Mouse (Mus musculus): ENCODE measurements around the gene Anks1b. TPM values are rescaled to one million over a fixed set of nuclear protein-coding genes. Genes with fewer than 3 reads are reported as not detected.
A peak's percentile ranks its signal among the peaks of the same experiment; 100 is the strongest.

The Anks1b gene
- total RNA-seq (2021), result under 1 TPM; 0.30 to 0.44 TPM

GRCm38 (mm10) chr10:89873146-89873950 is at the start of gene Anks1b:
TSS of gene Anks1b (plus strand) at chr10:89873509.
- peak; percentile 4 to 5 for DNase-seq
- intact Hi-C loops (cut with DNase I), result no loop called here

- peak; percentile 6 to 17 for DNase-seq
- intact Hi-C loops (cut with DNase I), result loop anchor here (5.0 kb wide), 3 partner anchors 92 to 362 kb away; partner anchors contain the start of gene Actr6
These were observed 49.4 kb upstream of the Anks1b start for GRCm38 (mm10) chr10:89823906-89824305.

GRCm38 (mm10) chr10:89826896-89827295 is 46.4 kb upstream of the Anks1b start:
- intact Hi-C loops (cut with DNase I), result no loop called here
- no peak for DNase-seq

- intact Hi-C loops (cut with DNase I), result no loop called here
- DNase-seq, result no peak
These were observed 41.0 kb upstream of the Anks1b start for GRCm38 (mm10) chr10:89832334-89832733.

GRCm38 (mm10) chr10:89833166-89833565 is 40.1 kb upstream of the Anks1b start:
- intact Hi-C loops (cut with DNase I), result no loop called here
- DNase-seq, result peak in 1 of 2 experiments; percentile 8

GRCm38 (mm10) chr10:89837476-89837875 is 35.8 kb upstream of the Anks1b start:
- no peak for DNase-seq
- intact Hi-C loops (cut with DNase I), result no loop called here

GRCm38 (mm10) chr10:89838834-89839233 is 34.5 kb upstream of the Anks1b start:
- intact Hi-C loops (cut with DNase I), result no loop called here
- DNase-seq, result no peak

- intact Hi-C loops (cut with DNase I), result no loop called here
- DNase-seq, result no peak
These were observed 22.4 kb upstream of the Anks1b start for GRCm38 (mm10) chr10:89850951-89851350.

GRCm38 (mm10) chr10:89855251-89855875 is 17.9 kb upstream of the Anks1b start:
- DNase-seq, result no peak
- intact Hi-C loops (cut with DNase I), result no loop called here

GRCm38 (mm10) chr10:89856286-89856685 is 17.0 kb upstream of the Anks1b start:
- intact Hi-C loops (cut with DNase I), result no loop called here
- DNase-seq, result no peak

- intact Hi-C loops (cut with DNase I), result no loop called here
- DNase-seq, result no peak
These were observed 5.1 kb upstream of the Anks1b start for GRCm38 (mm10) chr10:89868211-89868610.

GRCm38 (mm10) chr10:89868836-89869235 is 4.5 kb upstream of the Anks1b start:
- no peak for DNase-seq
- intact Hi-C loops (cut with DNase I), result no loop called here

GRCm38 (mm10) chr10:89872501-89873145 is 686 bp upstream of the Anks1b start:
- peak in 1 of 2 experiments; percentile 1 for DNase-seq
- intact Hi-C loops (cut with DNase I), result no loop called here

GRCm38 (mm10) chr10:89874036-89874435 is 727 bp downstream of the Anks1b start:
- intact Hi-C loops (cut with DNase I), result no loop called here
- DNase-seq, result no peak

GRCm38 (mm10) chr10:89883561-89883960 is 10.3 kb downstream of the Anks1b start:
- intact Hi-C loops (cut with DNase I), result no loop called here

GRCm38 (mm10) chr10:89902720-89903337 is 29.5 kb downstream of the Anks1b start:
- DNase-seq, result no peak
- intact Hi-C loops (cut with DNase I), result no loop called here

More at GRCm38 (mm10) chr10:89883561-89883960, 10.3 kb downstream of the Anks1b start:
- no peak for DNase-seq

- intact Hi-C loops (cut with DNase I), result no loop called here
These were observed 38.6 kb downstream of the Anks1b start for GRCm38 (mm10) chr10:89911889-89912288.

GRCm38 (mm10) chr10:89913174-89913573 is 39.9 kb downstream of the Anks1b start:
- intact Hi-C loops (cut with DNase I), result no loop called here
- no peak for DNase-seq

More at GRCm38 (mm10) chr10:89911889-89912288, 38.6 kb downstream of the Anks1b start:
- no peak for DNase-seq

- no peak for DNase-seq
- intact Hi-C loops (cut with DNase I), result no loop called here
These were observed 43.8 kb downstream of the Anks1b start for GRCm38 (mm10) chr10:89917141-89917540.

- intact Hi-C loops (cut with DNase I), result no loop called here
- no peak for DNase-seq
These were observed 48.7 kb downstream of the Anks1b start for GRCm38 (mm10) chr10:89921965-89922364.

GRCm38 (mm10) chr10:89942180-89942579 is 68.9 kb downstream of the Anks1b start:
- intact Hi-C loops (cut with DNase I), result no loop called here

More at GRCm38 (mm10) chr10:89942180-89942579, 68.9 kb downstream of the Anks1b start:
- no peak for DNase-seq

Data from heart, postnatal 36 days (tissue).